Mouse (Mus musculus) small intestine, adult 2 months (tissue): ENCODE data around the gene Mki67. TPM values are rescaled to one million over a fixed set of nuclear protein-coding genes. Genes with fewer than 3 reads are reported as not detected.
A peak's percentile ranks its signal among the peaks of the same experiment; 100 is the strongest.

Experiments used
- H3K27ac ChIP-seq: fragments of 200-500 bp; 2 replicates; pipeline ENCODE4 v1.5.1; 2012; ENCODE audit warnings: low read depth, low read length, control low read depth, inconsistent platforms; ENCODE audit not compliant: insufficient read depth
- H3K27me3 ChIP-seq: fragments of 200-500 bp; 2 replicates; pipeline ENCODE4 v1.6.1; 2012; ENCODE audit warnings: mild to moderate bottlenecking, moderate library complexity, low read length, inconsistent platforms; ENCODE audit not compliant: control insufficient read depth, insufficient read depth
- H3K36me3 ChIP-seq: fragments of 200-500 bp; 2 replicates; pipeline ENCODE4 v1.6.1; 2012; ENCODE audit warnings: mild to moderate bottlenecking, low read length, control low read depth, inconsistent platforms; ENCODE audit not compliant: control insufficient read depth, insufficient read depth
- H3K4me1 ChIP-seq: fragments of 200-500 bp; 2 replicates; pipeline ENCODE4 v1.6.1; 2012; ENCODE audit warnings: low read length, inconsistent platforms, mixed read lengths; ENCODE audit not compliant: control insufficient read depth, insufficient read depth, insufficient read length
- H3K4me3 ChIP-seq: fragments of 200-500 bp; 2 replicates; pipeline ENCODE4 v1.5.1; 2012; ENCODE audit warnings: low read depth, mild to moderate bottlenecking, control low read depth, inconsistent platforms, low read length, moderate library complexity
- CTCF ChIP-seq: fragments of 200-500 bp; IDR thresholded peaks from 2 replicates; pipeline ENCODE4 v1.5.1; 2012; ENCODE audit warnings: low read depth, mild to moderate bottlenecking, control low read depth, inconsistent platforms, low read length, moderate library complexity, mixed read lengths; ENCODE audit not compliant: insufficient replicate concordance, insufficient read length; ENCODE audit errors: extremely low read depth
- POLR2A ChIP-seq: fragments of 200-500 bp; IDR thresholded peaks from 2 replicates; pipeline ENCODE4 v1.6.1; 2012; ENCODE audit warnings: low read depth, mild to moderate bottlenecking, control low read depth, inconsistent platforms, low read length, moderate library complexity
- WGBS: fragments of 180-500 bp; shearing (Covaris S2); methylation state at CpG from one replicate; pipeline ENCODE4 v1.1.7; 2018; 5-methylcytosine and 5-hydroxymethylcytosine counted together
- polyA plus RNA-seq: library from polyadenylated mRNA; depleted of rRNA; stranded (reverse); fragments of >200 nt; gene quantifications from 2 replicates; pipeline ENCODE4 v1.2.3, GENCODE M21; 2012

Mki67 gene
- polyA plus RNA-seq, 1 experiment, result 1.7 TPM

DNA sequence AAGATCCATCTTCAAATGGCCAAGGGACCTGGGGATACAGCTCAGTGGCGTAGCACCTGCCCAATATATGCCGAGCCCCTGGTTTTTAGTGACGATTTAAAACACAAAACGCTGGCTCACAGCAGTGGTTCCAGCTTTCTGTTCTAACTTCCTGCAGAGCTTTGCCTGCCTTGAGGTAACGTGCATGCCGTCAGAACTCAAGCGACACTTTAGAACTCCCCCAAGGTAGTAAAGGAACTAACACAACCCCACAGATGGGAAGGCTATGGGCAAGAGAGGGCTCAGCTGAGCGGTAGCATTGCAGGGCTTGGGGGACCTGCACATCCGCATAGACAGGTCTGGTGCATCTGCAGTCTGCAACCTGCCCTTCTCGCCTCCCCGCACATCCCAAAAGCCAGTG is 63.4 kb downstream of the Mki67 start:
- Histone ChIP-seq H3K27ac (peak overlapping the region; percentile 83), H3K4me3 (peak overlapping the region; percentile 36), H3K4me1 (peaks cover 2% of the 10 kb centered on the region; the same call in 1 of the 2 replicates)

DNA sequence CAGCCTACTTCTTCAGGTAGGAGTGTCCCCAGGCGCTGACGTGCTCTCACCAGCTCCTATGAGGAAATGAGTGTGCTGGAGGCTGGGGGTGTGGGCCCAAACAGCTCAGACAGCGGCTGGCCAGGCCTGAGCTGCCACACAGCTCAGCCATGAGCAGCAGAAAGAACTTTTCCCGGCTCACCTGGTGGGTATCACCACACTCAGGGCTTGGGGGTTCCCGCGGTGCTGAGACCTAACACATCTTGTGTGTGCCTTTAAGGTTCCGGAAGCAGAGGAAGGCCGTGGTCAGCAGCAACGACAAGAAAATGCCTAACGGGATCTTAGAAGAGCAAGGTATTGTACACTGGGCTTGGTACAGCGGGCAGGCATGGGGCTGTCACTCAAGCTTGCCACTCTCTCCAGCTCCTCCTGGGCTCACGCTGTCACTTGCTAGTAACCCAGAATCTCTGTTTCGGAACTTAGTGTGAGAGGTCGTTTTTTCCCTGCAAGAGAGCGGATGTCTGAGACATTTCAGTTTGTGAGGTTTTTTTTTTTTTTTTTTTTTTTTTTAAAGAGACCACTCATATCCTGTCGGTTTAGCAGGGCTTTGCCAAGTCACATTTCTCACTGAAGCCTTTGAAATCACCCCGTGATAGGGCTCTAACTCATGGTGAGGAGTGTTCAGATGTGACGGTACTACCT is 64.2 kb downstream of the Mki67 start:
- Histone ChIP-seq H3K4me3 (peak overlapping the region; percentile 67), H3K4me1 (peaks cover 2% of the 10 kb centered on the region; the same call in 1 of the 2 replicates), H3K27me3 (no peaks in the 10 kb centered on the region), H3K36me3 (no peaks in the 10 kb centered on the region), H3K27ac (peak overlapping the region; percentile 83)
- 51% methylated on average over 18 of the region's 18 CpGs for WGBS
- TF ChIP-seq CTCF (no peak), POLR2A (0 out of 2 replicates have a peak, but pooled peaks have one; percentile 12)

More for the DNA sequence above, 63.4 kb downstream of the Mki67 start:
- H3K27me3 ChIP-seq, result no peaks in the 10 kb centered on the region
- TF ChIP-seq CTCF (no peak), POLR2A (no peak)
- no peaks in the 10 kb centered on the region for H3K36me3 ChIP-seq
- 79% methylated on average over 11 of the region's 11 CpGs for WGBS

DNA sequence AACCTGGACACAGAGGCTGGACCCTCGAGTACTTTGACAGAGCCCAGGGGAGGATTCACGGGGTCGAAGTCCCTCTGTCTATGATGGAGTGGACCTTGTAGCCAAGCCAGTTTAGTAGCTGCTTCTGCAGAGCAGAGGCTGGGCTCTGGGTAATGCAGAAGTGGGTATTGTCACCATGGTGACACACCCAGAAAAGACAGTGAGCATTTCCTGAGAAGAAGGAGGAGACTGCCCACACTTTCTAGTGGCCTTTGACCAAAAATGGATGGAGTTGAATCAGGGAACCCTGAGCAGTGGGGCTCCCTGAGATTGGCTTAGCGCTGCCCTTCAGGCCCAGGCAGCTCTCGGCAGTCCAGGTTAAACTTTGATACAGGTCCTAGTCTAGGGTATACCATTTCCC is 66.1 kb downstream of the Mki67 start:
- H3K36me3 ChIP-seq, result 0 out of 2 replicates have a peak, but pooled peaks cover 3% of the 10 kb centered on the region
- no peak for TF ChIP-seq CTCF
- TF ChIP-seq POLR2A, result no peak
- no peak overlapping the region for H3K4me3 ChIP-seq
- H3K27me3 ChIP-seq, result no peaks in the 10 kb centered on the region
- peaks cover 2% of the 10 kb centered on the region; the same call in 1 of the 2 replicates for H3K4me1 ChIP-seq
- WGBS, result 69% methylated on average over 5 of the region's 5 CpGs
- H3K27ac ChIP-seq, result no peak overlapping the region

DNA sequence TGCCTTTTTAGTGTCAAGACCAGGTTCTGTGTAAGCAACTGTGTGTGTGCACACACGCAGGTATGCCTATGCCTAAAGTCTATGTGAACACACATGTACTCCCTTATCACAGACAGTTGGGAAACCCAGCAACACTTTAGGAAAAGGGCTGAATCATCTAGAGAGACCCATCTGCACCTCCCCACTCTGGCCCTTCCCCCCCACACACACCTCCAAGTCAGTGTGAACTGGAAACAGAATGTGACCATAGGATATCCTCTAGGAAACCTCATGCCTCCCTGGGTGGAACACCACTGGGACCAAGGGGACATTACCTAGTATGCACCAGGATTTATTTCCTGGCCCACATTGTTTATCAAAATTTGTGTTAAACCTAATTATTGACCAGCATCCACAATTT is 66.9 kb downstream of the Mki67 start:
- Histone ChIP-seq H3K27ac (no peak overlapping the region), H3K4me1 (peaks cover 2% of the 10 kb centered on the region; the same call in 1 of the 2 replicates), H3K36me3 (0 out of 2 replicates have a peak, but pooled peaks cover 3% of the 10 kb centered on the region), H3K27me3 (no peaks in the 10 kb centered on the region), H3K4me3 (no peak overlapping the region)
- 94% methylated on average over 1 of the region's 1 CpGs for WGBS
- TF ChIP-seq POLR2A (no peak), CTCF (no peak)

DNA sequence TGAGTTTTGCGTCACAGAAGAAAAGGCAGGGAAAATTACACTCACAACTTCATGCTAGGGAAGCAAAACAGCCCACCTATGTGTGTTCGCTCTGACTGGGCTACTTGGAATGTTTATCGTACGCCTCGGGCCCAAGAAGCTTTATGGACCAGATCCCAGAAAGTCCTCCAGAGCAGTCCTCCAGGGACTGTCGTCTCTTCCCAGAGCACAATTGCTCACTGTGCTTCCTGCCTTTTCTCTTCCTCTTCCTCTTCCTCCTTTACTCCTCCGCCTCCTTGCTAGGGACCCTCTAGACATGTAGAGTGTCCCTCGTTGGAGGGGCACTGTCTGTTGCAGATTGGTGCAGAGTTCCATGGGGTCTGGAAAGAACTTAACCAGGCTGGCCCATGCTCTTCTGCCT is 67.3 kb downstream of the Mki67 start:
- H3K4me3 ChIP-seq, result no peak overlapping the region
- 72% methylated on average over 8 of the region's 8 CpGs for WGBS

DNA sequence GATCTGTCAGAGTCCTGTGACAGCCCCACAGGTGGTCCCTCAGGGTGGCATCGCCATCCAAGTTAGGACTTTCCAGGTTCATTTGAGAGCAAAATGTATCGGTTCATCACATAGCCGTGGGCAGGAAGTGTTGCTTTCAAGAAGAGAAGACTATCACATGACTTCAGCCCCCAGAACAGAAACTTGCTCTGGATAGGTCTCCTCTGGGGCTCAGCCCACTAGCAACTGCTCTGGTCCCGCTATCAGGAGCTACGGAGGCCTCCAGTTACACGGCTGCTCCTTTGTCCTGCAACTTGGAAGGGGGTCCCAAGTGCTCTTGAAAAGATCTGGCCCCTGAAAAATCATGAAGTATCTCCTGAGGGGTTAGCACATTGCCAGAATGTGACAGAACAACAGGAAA is 69.2 kb downstream of the Mki67 start:
- no peak overlapping the region for H3K27ac ChIP-seq
- 0 out of 2 replicates have a peak, but pooled peaks cover 3% of the 10 kb centered on the region for H3K36me3 ChIP-seq
- WGBS, result 84% methylated on average over 6 of the region's 6 CpGs

More for the DNA sequence above, 67.3 kb downstream of the Mki67 start:
- peaks cover 2% of the 10 kb centered on the region; the same call in 1 of the 2 replicates for H3K4me1 ChIP-seq
- H3K27me3 ChIP-seq, result no peaks in the 10 kb centered on the region
- TF ChIP-seq CTCF (no peak), POLR2A (no peak)
- 0 out of 2 replicates have a peak, but pooled peaks cover 3% of the 10 kb centered on the region for H3K36me3 ChIP-seq
- no peak overlapping the region for H3K27ac ChIP-seq

DNA sequence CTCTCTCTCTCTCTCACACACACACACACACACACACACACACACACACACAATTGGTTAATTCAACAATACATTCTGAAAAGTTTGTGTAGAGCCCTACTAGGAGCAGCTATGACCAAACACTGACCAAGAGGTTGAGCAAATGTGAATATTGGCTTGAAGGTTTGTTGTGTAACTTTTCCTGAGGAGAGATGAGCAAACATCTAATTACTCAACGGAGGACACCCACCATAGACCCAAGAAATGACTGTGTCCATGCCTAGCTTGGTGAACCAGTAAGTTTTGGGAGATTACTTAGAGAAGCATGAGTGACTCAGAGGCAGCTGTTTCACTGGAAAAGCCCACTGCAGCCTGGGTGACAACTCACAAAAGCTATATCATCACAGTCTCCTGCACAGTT is 71.7 kb downstream of the Mki67 start:
- WGBS, result 74% methylated on average over 1 of the region's 1 CpGs
- no peak overlapping the region for H3K4me3 ChIP-seq
- no peaks in the 10 kb centered on the region for H3K27me3 ChIP-seq
- TF ChIP-seq CTCF (no peak), POLR2A (no peak)
- H3K36me3 ChIP-seq, result 0 out of 2 replicates have a peak, but pooled peaks cover 3% of the 10 kb centered on the region
- no peaks in the 10 kb centered on the region for H3K4me1 ChIP-seq
- H3K27ac ChIP-seq, result no peak overlapping the region

More for the DNA sequence above, 69.2 kb downstream of the Mki67 start:
- Histone ChIP-seq H3K27me3 (no peaks in the 10 kb centered on the region), H3K4me3 (no peak overlapping the region), H3K4me1 (peaks cover 2% of the 10 kb centered on the region; the same call in 1 of the 2 replicates)
- TF ChIP-seq POLR2A (no peak), CTCF (no peak)
